Mouse (Mus musculus) gonadal fat pad, adult 2 months (tissue): ENCODE measurements around the gene Ccdc137. TPM values are rescaled to one million over a fixed set of nuclear protein-coding genes. Genes with fewer than 3 reads are reported as not detected.

Experiments used
- DNase-seq: peaks from one replicate; pipeline ENCODE4 v3.0.0-alpha.2; 2012; ENCODE audit warnings: low read depth
- polyA plus RNA-seq: library from polyadenylated mRNA; depleted of rRNA; stranded (reverse); fragments of >200 nt; gene quantifications from 2 replicates; pipeline ENCODE4 v1.2.3, GENCODE M21; 2012; rRNA removed

The Ccdc137 gene
- polyA plus RNA-seq, 1 experiment, result 16.6 TPM

GRCm38 (mm10) chr11:120498891-120499290 lies 41.0 kb downstream of the Ccdc137 start:
- no peak for DNase-seq

- no peak for DNase-seq
These were observed 42.0 kb downstream of the Ccdc137 start for GRCm38 (mm10) chr11:120499894-120500293.

GRCm38 (mm10) chr11:120500357-120500756 lies 42.4 kb downstream of the Ccdc137 start:
- no peak for DNase-seq

DNA sequence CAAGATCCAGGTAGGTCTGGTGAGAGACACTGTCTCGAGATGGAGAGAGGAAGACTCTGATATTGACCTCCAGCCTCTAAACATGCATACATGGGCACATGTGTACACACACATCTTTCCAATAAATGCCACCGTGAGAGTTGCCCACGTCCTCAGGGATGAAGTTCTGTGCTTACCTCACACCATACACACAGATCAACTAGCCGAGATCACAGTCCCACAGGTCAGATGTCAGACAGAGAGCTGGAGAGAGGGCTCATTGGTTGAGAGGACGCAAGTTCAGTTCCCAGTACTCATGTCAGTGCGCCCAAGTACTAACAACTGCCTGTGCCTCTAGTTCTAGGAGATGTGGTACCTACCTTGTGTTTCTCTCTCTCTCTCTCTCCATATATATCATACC lies 43.1 kb downstream of the Ccdc137 start:
- no peak for DNase-seq

GRCm38 (mm10) chr11:120501701-120502100 lies 43.8 kb downstream of the Ccdc137 start:
- DNase-seq, result no peak

DNA sequence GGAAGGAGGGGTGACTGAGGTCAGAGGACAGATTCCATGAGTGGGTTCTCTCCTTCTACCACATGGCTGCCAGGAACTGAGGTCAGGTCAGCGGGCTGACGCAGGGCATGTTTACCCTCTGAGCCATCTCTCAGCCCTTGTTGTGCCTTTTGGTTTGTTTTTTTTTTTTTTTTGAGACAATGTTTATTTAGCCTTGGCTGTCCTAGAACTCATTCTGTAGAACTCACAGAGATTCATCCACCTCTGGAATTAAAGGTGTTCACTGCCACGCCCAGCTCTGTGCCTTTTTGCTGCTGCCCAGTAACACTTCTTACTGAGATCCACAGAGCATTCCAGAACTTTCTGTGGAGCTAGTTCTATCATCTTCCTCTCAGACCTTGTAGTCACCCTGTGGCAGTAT lies 47.7 kb downstream of the Ccdc137 start:
- DNase-seq, result no peak

- no peak for DNase-seq
These were observed 49.0 kb downstream of the Ccdc137 start for GRCm38 (mm10) chr11:120506899-120507298.

GRCm38 (mm10) chr11:120507611-120508289 lies 49.8 kb downstream of the Ccdc137 start:
- no peak for DNase-seq

DNA sequence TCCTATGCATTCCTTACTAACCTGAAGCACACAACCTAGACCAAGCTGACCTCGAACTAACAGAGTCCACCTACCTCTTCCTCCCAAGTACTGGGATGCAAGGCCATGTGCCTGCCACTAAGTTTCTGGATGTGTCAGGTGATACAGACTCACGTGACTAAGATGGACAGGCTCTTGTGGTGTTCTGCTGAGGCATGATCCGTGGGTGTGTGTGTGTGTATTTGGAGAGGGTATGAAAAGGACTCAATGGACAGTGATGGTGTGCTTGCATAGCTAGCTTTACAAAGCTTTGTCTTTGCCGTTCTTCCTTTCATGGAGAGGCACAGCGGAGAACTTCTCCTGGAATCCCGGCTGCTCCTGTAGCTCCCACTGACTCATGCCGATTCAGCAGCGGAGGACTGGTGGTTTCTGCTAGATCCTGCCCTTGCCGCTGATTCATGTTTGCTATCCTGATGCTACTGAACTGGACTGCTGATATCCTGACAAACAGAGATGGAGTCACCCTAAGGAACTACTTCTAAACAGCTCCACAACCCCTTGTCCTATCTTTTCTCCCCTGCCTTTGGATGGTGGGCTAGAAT lies 50.5 kb downstream of the Ccdc137 start:
- DNase-seq, result no peak

DNA sequence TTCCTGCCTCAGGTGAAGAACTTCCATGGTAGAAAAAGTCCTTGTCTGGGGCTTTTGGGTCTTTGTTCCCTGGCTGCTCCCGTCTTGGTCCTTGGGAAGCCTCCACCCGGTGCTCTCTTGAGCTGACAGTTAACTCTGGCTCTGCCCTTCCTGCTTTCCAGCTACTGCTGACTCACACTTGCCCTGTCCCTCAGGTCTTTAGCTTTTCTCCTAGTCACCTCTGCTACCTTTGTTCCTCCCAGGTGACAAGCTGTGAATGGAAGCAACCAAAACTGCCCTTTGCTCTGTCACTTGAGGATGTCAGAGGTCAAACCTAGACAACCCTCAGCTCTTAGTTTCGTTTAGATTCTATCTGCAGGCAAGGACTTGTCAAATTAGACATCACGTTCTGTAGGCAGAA lies 52.0 kb downstream of the Ccdc137 start:
- no peak for DNase-seq

DNA sequence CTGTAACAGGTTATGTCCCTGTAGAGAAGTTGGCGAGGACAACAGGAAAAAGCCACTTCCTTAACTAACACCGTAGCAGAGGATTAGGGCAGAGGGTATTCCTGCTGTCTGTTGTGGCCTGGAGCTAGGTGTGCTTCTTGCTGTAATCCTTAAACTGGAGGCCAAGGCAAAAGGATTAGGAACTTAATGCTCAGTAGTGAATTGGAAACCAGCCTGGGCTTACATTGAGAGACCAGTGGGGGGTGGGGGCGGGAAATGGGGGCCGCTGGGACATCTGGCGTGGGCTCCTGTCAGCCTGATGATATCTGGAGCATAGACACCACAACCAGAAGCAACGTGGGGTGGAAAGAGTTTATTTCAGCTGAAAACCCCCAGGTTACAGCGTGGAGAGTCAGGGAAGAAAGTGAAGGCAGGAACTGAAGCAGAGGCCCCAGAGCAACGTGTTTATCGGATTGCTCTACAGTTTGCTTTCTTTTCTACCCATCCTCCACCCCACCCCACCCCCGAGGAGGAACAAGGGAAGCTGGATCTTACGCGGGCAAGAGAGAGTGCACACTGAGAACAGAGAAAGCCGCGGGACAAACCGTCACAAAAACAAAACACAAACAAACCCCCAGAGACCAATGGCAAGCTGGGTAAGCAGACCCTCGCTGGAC lies 52.6 kb downstream of the Ccdc137 start:
- DNase-seq, result no peak

DNA sequence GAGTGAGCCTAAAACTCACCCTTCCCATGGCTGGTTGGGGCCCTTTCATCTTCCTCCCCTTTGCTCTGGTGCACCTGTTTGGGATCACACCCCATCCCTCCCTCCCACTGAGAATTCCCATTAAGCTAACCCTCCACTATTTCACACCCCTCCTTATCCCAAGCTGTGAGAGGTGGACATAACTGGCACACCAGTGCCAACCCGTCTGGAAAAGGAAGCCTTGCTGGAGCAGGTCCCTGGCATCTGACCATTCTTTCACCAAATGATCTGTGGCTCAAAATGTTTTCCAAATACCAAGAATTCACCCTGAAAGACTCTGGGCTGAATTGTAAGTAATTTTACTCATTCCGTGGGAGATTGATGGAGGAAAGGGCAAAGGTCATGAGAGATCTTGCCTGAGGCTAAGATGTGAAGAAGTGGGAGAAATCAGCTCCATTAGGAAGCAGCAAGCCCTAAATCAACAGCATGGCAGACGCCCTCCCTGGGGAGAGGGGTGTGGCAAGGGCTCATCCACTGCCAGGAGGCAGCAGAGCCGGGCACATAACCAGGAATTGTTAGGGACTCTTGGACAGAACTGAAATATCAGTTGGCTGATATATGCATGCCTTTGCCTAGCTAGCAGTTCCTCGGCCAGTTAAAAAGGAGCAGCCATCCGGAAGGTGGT lies 55.0 kb downstream of the Ccdc137 start:
- DNase-seq, result no peak

Other genes starting within 250 kb of the Ccdc137 start
- 7.4 and 10.7 TPM in 2 replicates for gene Bahcc1, start 225.2 kb upstream of the Ccdc137 start, polyA plus RNA-seq
- 916 and 1,199 TPM in 2 replicates for gene Actg1, start 109.6 kb upstream of the Ccdc137 start, polyA plus RNA-seq
- gene Fscn2, start 96.6 kb upstream of the Ccdc137 start, polyA plus RNA-seq, result 0.56 and 0.78 TPM in 2 replicates
- gene Faap100, start 79.4 kb upstream of the Ccdc137 start, polyA plus RNA-seq, result 28.5 and 29.6 TPM in 2 replicates
- gene Nploc4, start 20.4 kb upstream of the Ccdc137 start, polyA plus RNA-seq, result 68.8 and 71.4 TPM in 2 replicates
- not detected in 2 replicates for gene Tspan10, start 15.5 kb upstream of the Ccdc137 start, polyA plus RNA-seq
- gene Pde6g, start 4.6 kb upstream of the Ccdc137 start, polyA plus RNA-seq, result 0.42 and 0.72 TPM in 2 replicates
- 24.5 and 30.4 TPM in 2 replicates for gene Oxld1, start within 50 bp of the Ccdc137 start, polyA plus RNA-seq
- 32.5 and 34.3 TPM in 2 replicates for gene Arl16, start 9.5 kb downstream of the Ccdc137 start, polyA plus RNA-seq
- gene Mrpl12, start 26.5 kb downstream of the Ccdc137 start, polyA plus RNA-seq, result 61.8 and 70.5 TPM in 2 replicates
- 372 and 561 TPM in 2 replicates for gene Slc25a10, start 33.7 kb downstream of the Ccdc137 start, polyA plus RNA-seq
- gene Gcgr, start 72.6 kb downstream of the Ccdc137 start, polyA plus RNA-seq, result 1.2 and 1.8 TPM in 2 replicates
- 153 and 179 TPM in 2 replicates for gene Mcrip1, start 91.6 kb downstream of the Ccdc137 start, polyA plus RNA-seq
- gene Ppp1r27, start 93.0 kb downstream of the Ccdc137 start, polyA plus RNA-seq, result 0.72 TPM in 1 of 2 replicates, not detected in the other
- gene P4hb, start 115.1 kb downstream of the Ccdc137 start, polyA plus RNA-seq, result 372 and 394 TPM in 2 replicates
- gene Arhgdia, start 123.5 kb downstream of the Ccdc137 start, polyA plus RNA-seq, result 584 and 632 TPM in 2 replicates
- gene Alyref, start 140.2 kb downstream of the Ccdc137 start, polyA plus RNA-seq, result 21.4 and 28.5 TPM in 2 replicates
- 74.7 and 75.0 TPM in 2 replicates for gene Anapc11, start 140.3 kb downstream of the Ccdc137 start, polyA plus RNA-seq
- 1.1 and 1.2 TPM in 2 replicates for gene Npb, start 150.4 kb downstream of the Ccdc137 start, polyA plus RNA-seq
- 139 and 189 TPM in 2 replicates for gene Pcyt2, start 159.8 kb downstream of the Ccdc137 start, polyA plus RNA-seq
- gene Sirt7, start 167.1 kb downstream of the Ccdc137 start, polyA plus RNA-seq, result 57.9 and 61.4 TPM in 2 replicates
- 53.0 and 56.7 TPM in 2 replicates for gene Mafg, start 175.5 kb downstream of the Ccdc137 start, polyA plus RNA-seq
- gene Pycr1, start 185.7 kb downstream of the Ccdc137 start, polyA plus RNA-seq, result 6.9 and 10.5 TPM in 2 replicates
- 0.26 TPM in 1 of 2 replicates, not detected in the other for gene Myadml2, start 190.0 kb downstream of the Ccdc137 start, polyA plus RNA-seq
- 3.3 and 4.0 TPM in 2 replicates for gene Notum, start 203.1 kb downstream of the Ccdc137 start, polyA plus RNA-seq
- gene Aspscr1, start 214.9 kb downstream of the Ccdc137 start, polyA plus RNA-seq, result 93.6 and 104 TPM in 2 replicates